Mouse (Mus musculus) heart, postnatal 10 days (tissue): ENCODE measurements at regions not wholly inside any gene's neighbourhood (a gene's known extent, or its start where the extent isn't known, plus 50 kb on each side); places are given as distances from the start of the nearest gene placed in this dataset.
A peak's percentile ranks its signal among the peaks of the same experiment; 100 is the strongest.

Experiments
- DNase-seq, 2 experiments: peaks; one replicate each; pipeline ENCODE4 v3.0.0; 2021
- intact Hi-C: fragments of 180-260 bp; cut with DNase I; formaldehyde crosslinking; loops from one replicate; pipeline ENCODE4 v1.15.1; 2025

- no peak for DNase-seq
- intact Hi-C loops = no loop called here
Measured at GRCm38 (mm10) chr17:63794352-63794751, 68.5 kb upstream of the Fer start.

- intact Hi-C loops = no loop called here
Measured at GRCm38 (mm10) chr17:63798381-63798780, 64.5 kb upstream of the Fer start.

GRCm38 (mm10) chr17:63798961-63799531, 63.8 kb upstream of the Fer start:
- intact Hi-C loops = no loop called here

More at GRCm38 (mm10) chr17:63798381-63798780, 64.5 kb upstream of the Fer start:
- no peak for DNase-seq

GRCm38 (mm10) chr17:63801411-63801810, 61.5 kb upstream of the Fer start:
- no peak for DNase-seq
- intact Hi-C loops = loop anchor here (5.0 to 10.0 kb wide), 2 partner anchors 224 to 573 kb away; no protein-coding TSS in a partner anchor

More at GRCm38 (mm10) chr17:63798961-63799531, 63.8 kb upstream of the Fer start:
- DNase-seq = no peak

GRCm38 (mm10) chr17:63802846-63803245, 60.0 kb upstream of the Fer start:
- intact Hi-C loops = loop anchor here (5.0 to 10.0 kb wide), 2 partner anchors 226 to 572 kb away; no protein-coding TSS in a partner anchor
- no peak for DNase-seq

- peak; percentile 73 to 85 for DNase-seq
- intact Hi-C loops = loop anchor here (5.0 to 10.0 kb wide), 2 partner anchors 226 to 571 kb away; no protein-coding TSS in a partner anchor
Measured at GRCm38 (mm10) chr17:63803599-63803998, 59.3 kb upstream of the Fer start.

- intact Hi-C loops = loop anchor here (5.0 to 10.0 kb wide), 2 partner anchors 227 to 570 kb away; no protein-coding TSS in a partner anchor
- DNase-seq = no peak
Measured at GRCm38 (mm10) chr17:63804416-63804815, 58.4 kb upstream of the Fer start.

GRCm38 (mm10) chr17:63806360-63806759, 56.5 kb upstream of the Fer start:
- DNase-seq = no peak
- intact Hi-C loops = loop anchor here (10.0 kb wide), 1 partner anchor 568 kb away; no protein-coding TSS in a partner anchor

GRCm38 (mm10) chr17:63807590-63808228, 55.2 kb upstream of the Fer start:
- DNase-seq = no peak
- intact Hi-C loops = loop anchor here (10.0 kb wide), 1 partner anchor 567 kb away; no protein-coding TSS in a partner anchor

GRCm38 (mm10) chr17:63808756-63809155, 54.1 kb upstream of the Fer start:
- DNase-seq = peak; percentile 4 to 9
- intact Hi-C loops = loop anchor here (10.0 kb wide), 1 partner anchor 566 kb away; no protein-coding TSS in a partner anchor

- intact Hi-C loops = no loop called here
- DNase-seq = no peak
Measured at GRCm38 (mm10) chr17:63811246-63811785, 51.5 kb upstream of the Fer start.

GRCm38 (mm10) chr17:63812586-63812985, 50.3 kb upstream of the Fer start:
- intact Hi-C loops = no loop called here
- DNase-seq = peak; percentile 22 to 53
